Mouse (Mus musculus) forebrain, embryonic 11.5 days (tissue): ENCODE data around the gene Idh1. TPM values are rescaled to one million over a fixed set of nuclear protein-coding genes. Genes with fewer than 3 reads are reported as not detected.

ENCODE experiments used
- ATAC-seq: fragments of 200-750 bp; cut with Nextera tagmentation; replicated peaks from 2 replicates; pipeline ENCODE4 v1.8.0; 2017; ENCODE audit warnings: moderate TSS enrichment; ENCODE audit not compliant: low FRiP score
- DNase-seq: peaks from one replicate; pipeline ENCODE4 v3.0.0-alpha.2; 2017; ENCODE audit warnings: low spot score
- H3K27ac ChIP-seq: fragments of 300-500 bp; sonication (generic); 2 replicates; pipeline ENCODE4 v1.5.1; 2014; ENCODE audit warnings: low read depth, low read length
- H3K27me3 ChIP-seq: fragments of 300-500 bp; sonication (generic); 2 replicates; pipeline ENCODE4 v1.6.1; 2014; ENCODE audit warnings: mild to moderate bottlenecking, low read length, mixed read lengths; ENCODE audit not compliant: control insufficient read depth, insufficient read depth
- H3K36me3 ChIP-seq: fragments of 300-500 bp; sonication (generic); 2 replicates; pipeline ENCODE4 v1.6.1; 2014; ENCODE audit warnings: mild to moderate bottlenecking, low read length, moderate library complexity, mixed read lengths; ENCODE audit not compliant: control insufficient read depth, insufficient read depth
- H3K4me1 ChIP-seq: fragments of 300-500 bp; sonication (generic); replicated peaks from 2 replicates; pipeline ENCODE4 v1.6.1; 2014; ENCODE audit warnings: low read length, mixed read lengths; ENCODE audit not compliant: control insufficient read depth, insufficient read depth
- H3K4me2 ChIP-seq: fragments of 300-500 bp; sonication (generic); 2 replicates; pipeline ENCODE4 v1.6.1; 2014; ENCODE audit warnings: low read depth, mild to moderate bottlenecking, low read length, moderate library complexity, mixed read lengths; ENCODE audit not compliant: severe bottlenecking
- H3K4me3 ChIP-seq: fragments of 300-500 bp; sonication (generic); 2 replicates; pipeline ENCODE4 v1.5.1; 2014; ENCODE audit warnings: low read depth, low read length
- H3K9ac ChIP-seq: fragments of 300-500 bp; sonication (generic); 2 replicates; pipeline ENCODE4 v1.6.1; 2014; ENCODE audit warnings: low read length
- H3K9me3 ChIP-seq: fragments of 300-500 bp; sonication (generic); 2 replicates; pipeline ENCODE4 v1.6.1; 2016; ENCODE audit warnings: low read length, mixed read lengths; ENCODE audit not compliant: control insufficient read depth
- WGBS: fragments of 180-500 bp; shearing (Covaris S2); extraction: QIAGEN DNeasy Blood & Tissue Kit; methylation state at CpG from one replicate; pipeline ENCODE4 v1.1.7; 2014; 5-methylcytosine and 5-hydroxymethylcytosine counted together
- polyA plus RNA-seq: library from polyadenylated mRNA; unstranded; fragments of >200 nt; fragmentation: Nextera tagmentation; extraction: Ambion mirVana; gene quantifications from 2 replicates; pipeline ENCODE4 v1.2.1, GENCODE M21; 2014

The Idh1 gene
- polyA plus RNA-seq, 1 experiment from 2014 or later = 306 TPM

GRCm38 (mm10) chr1:65204299-65204698, 18.0 kb upstream of the Idh1 start:
- 98% methylated on average over 1 of the region's 1 CpGs for WGBS
- no peak for ATAC-seq
- H3K4me1 ChIP-seq = no peaks in the 10 kb centered on the region
- no peak overlapping the region for H3K27ac ChIP-seq
- peaks cover 7% of the 10 kb centered on the region for H3K36me3 ChIP-seq
- no peaks in the 10 kb centered on the region for H3K27me3 ChIP-seq
- H3K9me3 ChIP-seq = no peaks in the 10 kb centered on the region
- H3K4me3 ChIP-seq = no peak overlapping the region
- no peak overlapping the region for H3K4me2 ChIP-seq
- no peak overlapping the region for H3K9ac ChIP-seq
- no peak for DNase-seq

- Histone ChIP-seq H3K27ac (no peak overlapping the region), H3K9ac (no peak overlapping the region), H3K4me2 (no peak overlapping the region), H3K9me3 (no peaks in the 10 kb centered on the region), H3K36me3 (no peaks in the 10 kb centered on the region; the same call in 1 of the 2 replicates), H3K27me3 (no peaks in the 10 kb centered on the region), H3K4me3 (no peak overlapping the region), H3K4me1 (no peaks in the 10 kb centered on the region)
- 93% methylated on average over 2 of the region's 2 CpGs for WGBS
- DNase-seq = no peak
- ATAC-seq = no peak
These were observed 12.6 kb upstream of the Idh1 start for GRCm38 (mm10) chr1:65198861-65199260.

- 83% methylated on average over 2 of the region's 2 CpGs for WGBS
- H3K36me3 ChIP-seq = no peaks in the 10 kb centered on the region; the same call in 1 of the 2 replicates
These were observed 12.1 kb upstream of the Idh1 start for GRCm38 (mm10) chr1:65198425-65198824.

GRCm38 (mm10) chr1:65193226-65193625, 6.9 kb upstream of the Idh1 start:
- Histone ChIP-seq H3K4me3 (no peak overlapping the region), H3K9me3 (no peaks in the 10 kb centered on the region), H3K36me3 (peaks cover 4% of the 10 kb centered on the region; the same call in 1 of the 2 replicates), H3K4me1 (no peaks in the 10 kb centered on the region), H3K9ac (no peak overlapping the region), H3K27me3 (no peaks in the 10 kb centered on the region), H3K27ac (no peak overlapping the region), H3K4me2 (no peak overlapping the region)
- ATAC-seq (no peak), DNase-seq (no peak)
- 95% methylated on average over 2 of the region's 2 CpGs for WGBS

More at GRCm38 (mm10) chr1:65198425-65198824, 12.1 kb upstream of the Idh1 start:
- DNase-seq (no peak), ATAC-seq (no peak)
- Histone ChIP-seq H3K27ac (no peak overlapping the region), H3K9ac (no peak overlapping the region), H3K9me3 (no peaks in the 10 kb centered on the region), H3K4me3 (no peak overlapping the region), H3K4me2 (no peak overlapping the region), H3K4me1 (no peaks in the 10 kb centered on the region), H3K27me3 (no peaks in the 10 kb centered on the region)

- no peak for DNase-seq
- Histone ChIP-seq H3K9ac (no peak overlapping the region), H3K27me3 (no peaks in the 10 kb centered on the region), H3K4me1 (peaks cover 6% of the 10 kb centered on the region; the same call in 1 of the 2 replicates), H3K27ac (no peak overlapping the region), H3K36me3 (peaks cover 4% of the 10 kb centered on the region; the same call in 1 of the 2 replicates), H3K9me3 (no peaks in the 10 kb centered on the region), H3K4me2 (no peak overlapping the region), H3K4me3 (no peak overlapping the region)
- 81% methylated on average over 4 of the region's 4 CpGs for WGBS
- no peak for ATAC-seq
These were observed 3.9 kb upstream of the Idh1 start for GRCm38 (mm10) chr1:65190172-65190571.

- Histone ChIP-seq H3K9ac (peak overlapping the region; percentile 73), H3K27me3 (no peaks in the 10 kb centered on the region), H3K4me2 (peak overlapping the region; percentile 79), H3K27ac (peak overlapping the region; percentile 80), H3K4me3 (peak overlapping the region; percentile 74), H3K36me3 (no peaks in the 10 kb centered on the region), H3K4me1 (peaks cover 6% of the 10 kb centered on the region; the same call in 1 of the 2 replicates), H3K9me3 (no peaks in the 10 kb centered on the region)
- no peak; the same call in 1 of the 2 replicates for ATAC-seq
- no peak for DNase-seq
- under 1% methylated on average over 6 of the region's 6 CpGs for WGBS
These were observed 752 bp upstream of the Idh1 start for GRCm38 (mm10) chr1:65187074-65187430.

- no peak for DNase-seq
- peak overlapping the region; percentile 74 for H3K4me3 ChIP-seq
- no peaks in the 10 kb centered on the region for H3K36me3 ChIP-seq
- no peaks in the 10 kb centered on the region for H3K9me3 ChIP-seq
- H3K9ac ChIP-seq = peak overlapping the region; percentile 59
- H3K27ac ChIP-seq = no peak overlapping the region
- peak overlapping the region; percentile 79 for H3K4me2 ChIP-seq
- peaks cover 6% of the 10 kb centered on the region; the same call in 1 of the 2 replicates for H3K4me1 ChIP-seq
- 22% methylated on average over 12 of the region's 12 CpGs for WGBS
- no peaks in the 10 kb centered on the region for H3K27me3 ChIP-seq
- ATAC-seq = no peak; the same call in 1 of the 2 replicates
These were observed 635 bp downstream of the Idh1 start for GRCm38 (mm10) chr1:65185524-65186205.

- Histone ChIP-seq H3K4me2 (no peak overlapping the region), H3K27me3 (no peaks in the 10 kb centered on the region), H3K4me3 (no peak overlapping the region), H3K4me1 (peaks cover 6% of the 10 kb centered on the region; the same call in 1 of the 2 replicates), H3K9me3 (no peaks in the 10 kb centered on the region), H3K9ac (no peak overlapping the region), H3K36me3 (no peaks in the 10 kb centered on the region), H3K27ac (no peak overlapping the region)
- DNase-seq (no peak), ATAC-seq (no peak)
- WGBS = 90% methylated on average over 8 of the region's 8 CpGs
These were observed 1.3 kb downstream of the Idh1 start for GRCm38 (mm10) chr1:65185011-65185410.

- H3K9ac ChIP-seq = no peak overlapping the region
- no peak for DNase-seq
- no peak overlapping the region for H3K4me3 ChIP-seq
- H3K36me3 ChIP-seq = no peaks in the 10 kb centered on the region
- no peak overlapping the region for H3K27ac ChIP-seq
- no peak for ATAC-seq
- H3K4me2 ChIP-seq = no peak overlapping the region
- peaks cover 6% of the 10 kb centered on the region; the same call in 1 of the 2 replicates for H3K4me1 ChIP-seq
- no peaks in the 10 kb centered on the region for H3K9me3 ChIP-seq
- WGBS = 83% methylated on average over 2 of the region's 2 CpGs
- no peaks in the 10 kb centered on the region for H3K27me3 ChIP-seq
These were observed 2.3 kb downstream of the Idh1 start for GRCm38 (mm10) chr1:65183994-65184393.
